Comparison of ENCODE assay signal across 13 mouse cellular contexts in genomic region chr13:51917658-51918057, GRCm38 (mm10).
A peak's percentile ranks its signal among the peaks of the same experiment; 100 is the strongest.
DNase-seq lines count a peak whose midpoint lies in the region; ATAC-seq and TF ChIP-seq lines count a peak whose summit lies in the region.
"Had no signal": no experiment of that assay in that cellular context is flagged by ENCODE, and none has a peak within 500 bp of the region (broad histone marks: within the 10 kb centered on the region; RNA-seq: fewer than 3 reads in every experiment).

No protein-coding gene starts in this region.

- peaks cover 55% of the 10 kb centered on the region for H3K4me1 ChIP-seq in hindbrain, embryonic 12.5 days
- peaks cover 16% of the 10 kb centered on the region for H3K4me1 ChIP-seq in midbrain, postnatal 0 days (ENCODE audit: insufficient read depth, low read length)
- H3K4me1 ChIP-seq in intestine, embryonic 15.5 days (replicated peaks), result peaks cover 34% of the 10 kb centered on the region

- no peak overlapping the region for H3K9ac ChIP-seq in hindbrain, embryonic 12.5 days
- no peak overlapping the region for H3K9ac ChIP-seq in midbrain, postnatal 0 days (replicated peaks; ENCODE audit: low read length, poor library complexity, severe bottlenecking)
- H3K9ac ChIP-seq in intestine, embryonic 15.5 days, result no peak overlapping the region
- H3K9ac ChIP-seq: heart, embryonic 13.5 days; lung, embryonic 15.5 days had no signal

- TF ChIP-seq CTCF in midbrain, postnatal 0 days (IDR thresholded peaks at IDR 0.05), result no peak

- peaks cover 52% of the 10 kb centered on the region for H3K27me3 ChIP-seq in hindbrain, embryonic 12.5 days
- H3K27me3 ChIP-seq in midbrain, postnatal 0 days (ENCODE audit: insufficient read depth, low read length), result peaks cover 14% of the 10 kb centered on the region
- H3K27me3 ChIP-seq in intestine, embryonic 15.5 days (replicated peaks), result no peaks in the 10 kb centered on the region
- H3K27me3 ChIP-seq: lung, embryonic 15.5 days had no signal

- peak; percentile 56 for DNase-seq in brain, adult 2 months (ENCODE audit: low read depth, low spot score)
- peak; percentile 40 for DNase-seq in embryo, embryonic 10.5 days (ENCODE audit: low spot score)
- peak; percentile 76 for DNase-seq in midbrain, postnatal 0 days (ENCODE audit: low spot score)
- no peak for DNase-seq in adrenal gland, adult 18-20 months (ENCODE audit: low spot score in 2 of 2)
- no peak for DNase-seq in urinary bladder, postnatal 4 days (ENCODE audit: low spot score in 2 of 2)
- no peak for DNase-seq in kidney, postnatal 14 days
- DNase-seq: adrenal gland, postnatal 10 days; kidney, adult 8-10 months had no signal

- H3K4me3 ChIP-seq in hindbrain, embryonic 12.5 days, result no peak overlapping the region
- no peak overlapping the region for H3K4me3 ChIP-seq in midbrain, postnatal 0 days (ENCODE audit: low read depth, low read length)
- no peak overlapping the region for H3K4me3 ChIP-seq in intestine, embryonic 15.5 days (replicated peaks)
- H3K4me3 ChIP-seq: heart, embryonic 13.5 days; lung, embryonic 15.5 days had no signal

- H3K27ac ChIP-seq in hindbrain, embryonic 12.5 days, result peak overlapping the region; percentile 80
- no peak overlapping the region for H3K27ac ChIP-seq in midbrain, postnatal 0 days (ENCODE audit: low read depth, low read length)
- no peak overlapping the region for H3K27ac ChIP-seq in intestine, embryonic 15.5 days
- H3K27ac ChIP-seq: heart, embryonic 13.5 days; lung, embryonic 15.5 days had no signal

- WGBS in hindbrain, embryonic 12.5 days, result 19% methylated on average over 7 of the region's 7 CpGs
- 33% methylated on average over 7 of the region's 7 CpGs for WGBS in midbrain, postnatal 0 days
- WGBS in intestine, embryonic 15.5 days, result 65% methylated on average over 7 of the region's 7 CpGs

- no peaks in the 10 kb centered on the region for H3K36me3 ChIP-seq in hindbrain, embryonic 12.5 days
- no peaks in the 10 kb centered on the region for H3K36me3 ChIP-seq in midbrain, postnatal 0 days (ENCODE audit: insufficient read depth, low read length)
- H3K36me3 ChIP-seq in intestine, embryonic 15.5 days, result no peaks in the 10 kb centered on the region
- H3K36me3 ChIP-seq: G1E; heart, embryonic 13.5 days; lung, embryonic 15.5 days had no signal

- peak; percentile 36 for ATAC-seq in hindbrain, embryonic 12.5 days (ENCODE audit: low FRiP score)
- ATAC-seq in midbrain, postnatal 0 days (ENCODE audit: low FRiP score), result peak; percentile 15; the same call in 1 of the 2 replicates
- no peak for ATAC-seq in intestine, embryonic 15.5 days

- no peaks in the 10 kb centered on the region for H3K9me3 ChIP-seq in hindbrain, embryonic 12.5 days (replicated peaks)
- no peaks in the 10 kb centered on the region for H3K9me3 ChIP-seq in midbrain, postnatal 0 days (ENCODE audit: low read length)
- no peaks in the 10 kb centered on the region for H3K9me3 ChIP-seq in intestine, embryonic 15.5 days
- H3K9me3 ChIP-seq: G1E; heart, embryonic 13.5 days; lung, embryonic 15.5 days had no signal

- no peak overlapping the region for H3K4me2 ChIP-seq in hindbrain, embryonic 12.5 days (replicated peaks)
- H3K4me2 ChIP-seq in midbrain, postnatal 0 days (ENCODE audit: low read depth, low read length, poor library complexity, severe bottlenecking), result no peak overlapping the region
- H3K4me2 ChIP-seq in intestine, embryonic 15.5 days (replicated peaks), result no peak overlapping the region
- H3K4me2 ChIP-seq: heart, embryonic 13.5 days; lung, embryonic 15.5 days had no signal

Comparison
In these comparisons a context has a peak if more than half of its experiments do, and no peak if none do; other contexts are left out.
1. DNase-seq: peak in brain, adult 2 months (single experiment), embryo, embryonic 10.5 days (single experiment) and midbrain, postnatal 0 days (single experiment); none in adrenal gland, adult 18-20 months (0 of 2), urinary bladder, postnatal 4 days (0 of 2) and kidney, postnatal 14 days (single experiment).